Mouse (Mus musculus): Measurements from ENCODE around the gene Secisbp2l. TPM values are rescaled to one million over a fixed set of nuclear protein-coding genes. Genes with fewer than 3 reads are reported as not detected.

Secisbp2l gene
- total and polyA plus RNA-seq, 2 experiments from 2014 or later, result 29.2 to 57.9 TPM

DNA sequence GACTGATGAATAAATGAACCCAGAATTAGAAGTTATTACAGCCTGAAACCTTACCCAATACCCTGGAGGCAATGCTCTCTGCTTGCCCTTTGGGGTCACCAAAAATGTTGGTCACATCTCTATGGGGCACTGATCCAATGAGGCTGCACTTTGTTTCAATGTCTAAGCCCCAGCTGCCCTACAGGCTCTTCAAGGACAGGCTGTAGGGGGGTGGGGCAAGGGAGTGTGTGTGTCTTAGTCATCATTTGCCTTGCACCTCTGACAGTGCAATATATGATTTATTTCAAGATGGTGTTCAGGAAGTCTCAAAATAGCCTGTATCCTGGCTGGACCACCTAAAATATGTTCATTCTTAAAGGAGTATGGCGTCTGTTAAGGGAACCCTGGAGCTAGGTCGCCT, 81.1 kb downstream of the Secisbp2l start:
- Histone ChIP-seq H3K27me3 (ENCODE audit: insufficient read depth, low read length) (no peaks in the 10 kb centered on the region), H3K9ac (replicated peaks; ENCODE audit: low read length, poor library complexity, severe bottlenecking) (no peak overlapping the region), H3K27ac (ENCODE audit: low read depth, low read length) (no peak overlapping the region), H3K36me3 (ENCODE audit: insufficient read depth, low read length) (no peaks in the 10 kb centered on the region), H3K4me1 (ENCODE audit: insufficient read depth, low read length) (0 out of 2 replicates have a peak, but pooled peaks cover 3% of the 10 kb centered on the region), H3K9me3 (ENCODE audit: low read length) (no peaks in the 10 kb centered on the region), H3K4me2 (ENCODE audit: low read depth, low read length, poor library complexity, severe bottlenecking) (no peak overlapping the region), H3K4me3 (ENCODE audit: low read depth, low read length) (no peak overlapping the region)
- WGBS, result 100% methylated on average over 2 of the region's 2 CpGs
- no peak for TF ChIP-seq CTCF (IDR thresholded peaks at IDR 0.05)
- no peak for ATAC-seq (ENCODE audit: low FRiP score)
- DNase-seq (ENCODE audit: low spot score), result no peak

DNA sequence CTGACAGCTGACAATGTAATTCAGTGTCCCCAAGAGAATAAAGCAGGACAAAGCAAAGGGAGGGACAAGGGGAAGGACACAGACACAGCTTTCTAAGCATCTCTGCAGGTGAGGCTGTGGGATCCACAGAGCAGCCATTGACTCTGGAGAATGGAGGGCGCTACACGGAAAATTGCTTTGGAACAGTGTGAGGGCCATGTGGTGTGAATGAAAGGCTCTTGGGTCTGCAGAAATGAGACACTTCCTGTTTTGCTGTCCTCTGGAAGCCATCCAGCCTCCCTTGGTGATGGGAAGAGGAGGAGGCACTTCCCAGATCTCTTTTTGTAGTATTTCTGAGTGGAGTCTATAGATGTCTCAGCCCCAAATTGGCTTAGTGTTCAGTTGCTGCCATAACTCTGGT, 86.5 kb downstream of the Secisbp2l start:
- Histone ChIP-seq H3K27me3 (ENCODE audit: insufficient read depth, low read length) (no peaks in the 10 kb centered on the region), H3K9ac (replicated peaks; ENCODE audit: low read length, poor library complexity, severe bottlenecking) (no peak overlapping the region), H3K9me3 (ENCODE audit: low read length) (no peaks in the 10 kb centered on the region), H3K4me1 (ENCODE audit: insufficient read depth, low read length) (no peaks in the 10 kb centered on the region), H3K27ac (ENCODE audit: low read depth, low read length) (no peak overlapping the region), H3K36me3 (ENCODE audit: insufficient read depth, low read length) (no peaks in the 10 kb centered on the region), H3K4me3 (ENCODE audit: low read depth, low read length) (no peak overlapping the region), H3K4me2 (ENCODE audit: low read depth, low read length, poor library complexity, severe bottlenecking) (no peak overlapping the region)
- ATAC-seq (ENCODE audit: low FRiP score), result no peak
- DNase-seq (ENCODE audit: low spot score), result peak; percentile 19
- no peak for TF ChIP-seq CTCF (IDR thresholded peaks at IDR 0.05)
- 43% methylated on average over 2 of the region's 2 CpGs for WGBS

DNA sequence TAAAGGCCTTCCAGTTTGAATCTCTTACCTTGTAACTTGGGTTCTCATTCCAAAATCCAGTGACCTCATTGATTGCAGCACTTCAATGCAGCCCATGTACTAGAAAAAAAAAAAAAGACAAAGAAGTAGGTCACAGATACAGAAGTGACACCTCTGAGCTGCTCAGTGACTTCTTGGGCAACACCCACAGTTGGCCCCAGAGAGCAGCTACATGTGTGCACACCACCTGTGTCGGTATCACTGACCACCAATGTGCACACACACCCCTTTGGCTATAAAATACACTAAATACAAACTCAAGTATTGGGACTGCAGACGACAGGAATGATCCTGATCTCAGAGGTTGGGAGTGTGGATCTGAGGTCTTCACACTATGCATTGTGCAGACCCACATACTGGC, 87.9 kb downstream of the Secisbp2l start:
- Histone ChIP-seq H3K27ac (ENCODE audit: low read depth, low read length) (no peak overlapping the region), H3K27me3 (ENCODE audit: insufficient read depth, low read length) (no peaks in the 10 kb centered on the region), H3K4me1 (ENCODE audit: insufficient read depth, low read length) (no peaks in the 10 kb centered on the region), H3K36me3 (ENCODE audit: insufficient read depth, low read length) (no peaks in the 10 kb centered on the region), H3K4me2 (ENCODE audit: low read depth, low read length, poor library complexity, severe bottlenecking) (no peak overlapping the region), H3K4me3 (ENCODE audit: low read depth, low read length) (no peak overlapping the region), H3K9me3 (ENCODE audit: low read length) (no peaks in the 10 kb centered on the region), H3K9ac (replicated peaks; ENCODE audit: low read length, poor library complexity, severe bottlenecking) (no peak overlapping the region)
- TF ChIP-seq CTCF (IDR thresholded peaks at IDR 0.05), result no peak
- DNase-seq (ENCODE audit: low spot score) (no peak), ATAC-seq (ENCODE audit: low FRiP score) (no peak)
- 72% methylated on average over 2 of the region's 2 CpGs for WGBS

DNA sequence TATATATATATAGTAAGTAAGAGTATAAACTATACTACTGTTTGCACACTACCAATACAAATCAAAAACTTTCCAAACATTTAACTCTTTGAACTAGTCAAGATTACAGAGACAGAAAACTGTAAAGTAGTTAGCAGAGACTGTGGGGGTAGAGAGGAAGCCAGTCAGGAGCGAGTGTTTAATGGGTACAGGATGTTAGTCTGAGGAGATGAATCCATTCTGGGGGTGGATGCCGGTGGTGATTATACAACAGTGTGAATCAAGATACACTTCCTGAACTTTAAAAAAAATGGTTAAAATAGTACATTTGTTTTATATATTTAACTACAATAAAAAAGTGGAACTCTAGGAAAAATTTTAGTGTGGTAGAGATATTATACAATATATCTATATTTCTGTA, 90.7 kb downstream of the Secisbp2l start:
- H3K27me3 ChIP-seq (ENCODE audit: insufficient read depth, low read length), result no peaks in the 10 kb centered on the region
- H3K9ac ChIP-seq (replicated peaks; ENCODE audit: low read length, poor library complexity, severe bottlenecking), result no peak overlapping the region
- H3K27ac ChIP-seq (ENCODE audit: low read depth, low read length), result no peak overlapping the region
- H3K4me2 ChIP-seq (ENCODE audit: low read depth, low read length, poor library complexity, severe bottlenecking), result no peak overlapping the region
- no peaks in the 10 kb centered on the region for H3K4me1 ChIP-seq (ENCODE audit: insufficient read depth, low read length)
- no peak for ATAC-seq (ENCODE audit: low FRiP score)
- TF ChIP-seq CTCF (IDR thresholded peaks at IDR 0.05), result no peak
- no peaks in the 10 kb centered on the region for H3K36me3 ChIP-seq (ENCODE audit: insufficient read depth, low read length)
- H3K9me3 ChIP-seq (ENCODE audit: low read length), result no peaks in the 10 kb centered on the region
- 88% methylated on average over 2 of the region's 2 CpGs for whole genome bisulfite sequencing
- no peak for DNase-seq (ENCODE audit: low spot score)
- no peak overlapping the region for H3K4me3 ChIP-seq (ENCODE audit: low read depth, low read length)

Other genes starting within 250 kb of the Secisbp2l start
- 1.0 and 2.7 TPM in 2 replicates for gene Cep152, start 157.8 kb downstream of the Secisbp2l start, total RNA-seq (2014; rRNA removed)
- 1.0 and 1.1 TPM in 2 replicates for gene Cep152, start 157.8 kb downstream of the Secisbp2l start, polyA plus RNA-seq (2015; fragmentation: Nextera tagmentation; extraction: Ambion mirVana)
- 428 and 544 TPM in 2 replicates for gene Eid1, start 109.8 kb downstream of the Secisbp2l start, total RNA-seq (2014; rRNA removed)
- 421 and 465 TPM in 2 replicates for gene Eid1, start 109.8 kb downstream of the Secisbp2l start, polyA plus RNA-seq (2015; fragmentation: Nextera tagmentation; extraction: Ambion mirVana)
- 6.7 and 9.1 TPM in 2 replicates for gene Shc4, start 58.7 kb downstream of the Secisbp2l start, total RNA-seq (2014; rRNA removed)
- gene Shc4, start 58.7 kb downstream of the Secisbp2l start, polyA plus RNA-seq (2015; fragmentation: Nextera tagmentation; extraction: Ambion mirVana), result 2.5 and 2.8 TPM in 2 replicates
- gene Galk2, start 76.2 kb upstream of the Secisbp2l start, total RNA-seq (2014; rRNA removed), result 32.0 and 33.4 TPM in 2 replicates
- 28.7 and 32.4 TPM in 2 replicates for gene Galk2, start 76.2 kb upstream of the Secisbp2l start, polyA plus RNA-seq (2015; fragmentation: Nextera tagmentation; extraction: Ambion mirVana)
- 53.7 and 67.5 TPM in 2 replicates for gene Cops2, start 76.3 kb upstream of the Secisbp2l start, total RNA-seq (2014; rRNA removed)
- 49.7 and 53.0 TPM in 2 replicates for gene Cops2, start 76.3 kb upstream of the Secisbp2l start, polyA plus RNA-seq (2015; fragmentation: Nextera tagmentation; extraction: Ambion mirVana)

Data from midbrain, postnatal 0 days (tissue).